Mouse (Mus musculus): ENCODE measurements at regions not wholly inside any gene's neighbourhood (a gene's known extent, or its start where the extent isn't known, plus 50 kb on each side); places are given as distances from the start of the nearest gene placed in this dataset.
"Not testable (repeated sequence)": the region's sequence is repeated elsewhere in the genome, so short reads cannot be mapped to it uniquely, and the experiment has no call there.

GRCm38 (mm10) chr11:63211501-63211900 is 82.7 kb downstream of the Pmp22 start:
- DNase-seq (ENCODE audit: low read depth): peak; percentile 82

GRCm38 (mm10) chr11:63213043-63213442 is 84.3 kb downstream of the Pmp22 start:
- DNase-seq (ENCODE audit: low read depth): no peak

DNA sequence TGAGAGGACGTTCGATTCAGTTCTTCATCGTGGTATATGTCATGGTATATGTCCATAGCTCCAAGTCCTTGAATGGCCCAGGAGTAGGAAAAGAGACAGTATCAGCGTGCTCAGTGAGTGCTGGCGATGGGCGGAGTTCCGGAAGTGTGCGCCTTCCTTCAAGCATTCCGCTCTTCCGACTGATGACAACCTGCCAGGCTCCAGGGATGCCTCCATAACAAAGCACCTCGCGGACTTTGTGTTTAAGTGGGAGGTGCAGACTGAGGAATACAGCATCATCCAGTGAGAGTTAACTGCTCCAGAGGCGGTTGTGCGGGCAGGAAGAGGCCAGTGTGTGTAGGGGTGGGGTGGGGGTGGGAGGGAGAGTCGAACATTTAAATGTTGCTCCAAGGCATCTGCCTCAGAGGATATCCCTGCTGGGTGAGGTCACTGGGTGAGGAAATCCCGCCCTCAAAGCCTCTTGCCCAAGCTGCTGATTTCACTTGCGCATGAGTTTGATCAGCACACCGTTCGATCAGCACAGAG is 85.2 kb downstream of the Pmp22 start:
- DNase-seq (ENCODE audit: low read depth): no peak

- DNase-seq (ENCODE audit: low read depth): no peak
These were observed 87.2 kb downstream of the Pmp22 start for GRCm38 (mm10) chr11:63215993-63216392.

DNA sequence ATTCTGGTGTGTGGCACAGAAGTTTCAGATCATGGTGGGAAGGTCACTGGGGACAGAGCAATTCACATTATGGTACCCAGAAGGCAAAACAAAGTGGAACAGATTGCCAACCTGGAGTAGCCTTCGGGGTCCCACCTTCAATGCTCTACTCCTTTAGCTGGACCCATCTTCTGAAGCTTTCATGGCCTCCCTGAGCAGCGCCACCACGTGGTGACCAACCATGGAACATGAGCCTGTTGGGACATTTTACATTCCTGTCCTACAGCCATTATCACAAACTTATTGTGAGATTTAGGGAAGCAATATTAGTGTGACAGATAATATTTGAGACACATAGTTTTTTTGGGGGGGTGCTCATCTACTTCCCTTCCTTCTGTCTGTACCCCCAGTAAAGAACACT is 88.3 kb downstream of the Pmp22 start:
- no peak for DNase-seq (ENCODE audit: low read depth)

GRCm38 (mm10) chr11:63226471-63226870 is 97.7 kb downstream of the Pmp22 start:
- no peak for DNase-seq (ENCODE audit: low read depth)

DNA sequence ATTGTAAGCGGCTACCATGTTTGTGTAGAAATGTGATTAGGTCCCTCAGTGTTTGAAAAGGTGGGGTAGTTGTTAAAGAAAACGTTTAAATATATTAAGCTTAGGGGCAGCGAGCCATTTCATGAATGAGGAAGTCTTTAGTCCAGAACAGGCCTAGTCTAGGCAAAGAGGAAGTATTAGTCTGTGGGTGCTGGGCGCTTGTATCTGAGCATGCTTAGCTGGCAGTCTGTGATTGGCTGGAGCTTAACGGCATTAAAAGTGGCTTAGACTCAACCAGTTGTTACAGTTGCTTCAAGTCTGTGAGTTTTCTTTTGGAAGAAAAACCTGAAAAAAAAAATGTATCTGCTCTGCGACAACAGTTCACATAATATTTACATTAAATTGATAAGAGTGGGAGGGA is 102.0 kb downstream of the Pmp22 start:
- DNase-seq (ENCODE audit: low read depth): no peak

DNA sequence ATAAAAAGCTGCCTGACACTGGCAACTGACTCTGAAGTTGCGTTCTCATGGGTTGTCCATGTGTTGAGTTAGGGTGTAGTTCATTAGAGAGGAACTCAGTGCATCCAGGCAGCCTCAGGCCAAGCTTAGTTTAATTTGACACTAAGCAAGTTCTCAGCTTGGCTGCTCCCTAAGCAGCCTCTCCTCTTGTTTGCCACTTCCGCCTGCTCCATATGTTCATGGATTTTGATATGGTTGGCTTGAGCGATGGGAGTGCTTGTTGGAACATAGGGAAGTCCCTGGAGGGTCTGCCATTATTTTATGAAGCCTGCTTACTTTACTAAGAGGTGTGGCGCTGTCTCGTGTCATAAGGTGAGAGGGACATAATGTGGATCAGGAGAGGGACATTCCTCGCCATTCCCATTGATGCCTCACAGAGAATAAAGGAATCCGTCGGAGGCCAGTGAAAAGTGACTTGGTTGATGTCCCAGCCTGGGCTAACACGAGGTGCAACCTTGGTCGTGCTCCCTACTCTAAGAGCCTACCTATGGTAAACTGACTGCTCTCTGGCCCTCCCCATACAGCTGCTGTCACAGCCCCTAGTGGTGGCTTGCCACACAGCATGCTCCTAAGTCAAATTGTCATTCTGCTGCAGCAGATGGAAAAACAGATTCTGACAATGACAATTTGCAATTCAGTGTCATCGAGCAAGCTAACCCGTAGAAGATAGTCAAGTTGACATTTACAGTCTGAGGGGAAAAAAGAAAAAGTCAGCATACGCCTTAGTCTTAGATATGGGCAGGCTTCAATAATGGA is 104.6 kb downstream of the Pmp22 start:
- no peak for DNase-seq (ENCODE audit: low read depth)

- DNase-seq (ENCODE audit: low read depth): no peak
These were observed 105.7 kb downstream of the Pmp22 start for GRCm38 (mm10) chr11:63234481-63234880.

DNA sequence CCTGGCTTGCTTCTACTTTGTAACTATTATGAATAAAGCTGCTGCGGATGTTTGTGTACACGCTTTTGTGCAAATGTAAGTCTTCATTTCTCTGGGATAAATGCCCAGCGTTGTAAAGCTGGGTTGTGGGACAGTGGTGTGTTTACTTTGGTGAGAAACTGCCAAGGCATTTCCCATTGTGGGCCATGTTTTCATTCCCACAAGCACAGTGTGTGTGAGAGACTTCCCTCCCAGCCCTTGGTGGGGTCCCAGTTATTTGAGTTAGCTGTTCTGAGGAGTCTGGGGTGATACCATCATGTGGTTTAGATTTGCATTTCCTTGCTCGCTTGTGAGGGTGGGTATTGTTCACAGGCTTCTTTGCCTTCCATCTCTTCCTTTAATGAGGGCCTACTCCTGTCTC is 109.9 kb downstream of the Pmp22 start:
- DNase-seq (ENCODE audit: low read depth): no peak

DNA sequence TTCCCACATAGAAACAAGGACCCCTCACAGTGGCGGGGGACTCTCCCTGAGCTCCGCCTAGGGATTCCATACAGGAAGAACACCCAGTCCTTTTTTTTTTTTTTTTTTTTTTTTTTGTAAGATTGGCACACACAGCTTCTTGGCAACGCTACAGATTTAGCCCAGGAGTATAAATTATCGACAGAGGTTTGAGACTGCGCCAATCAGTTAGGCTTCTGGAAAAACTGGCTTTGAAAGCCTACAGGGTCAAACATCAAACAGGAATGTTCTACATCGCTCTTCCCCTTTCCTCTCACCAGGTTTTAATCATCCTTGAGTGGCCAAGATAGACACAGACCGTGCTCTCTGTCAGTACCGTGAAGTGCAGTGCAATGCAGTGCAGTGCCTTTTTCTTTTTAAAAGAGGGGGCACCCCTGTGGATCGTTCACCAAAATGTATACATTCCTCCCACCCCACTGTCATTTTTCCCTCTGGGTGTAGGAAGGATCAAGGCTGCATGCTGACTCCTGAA is 115.2 kb downstream of the Pmp22 start:
- peak; percentile 54 for DNase-seq (ENCODE audit: low read depth)

DNA sequence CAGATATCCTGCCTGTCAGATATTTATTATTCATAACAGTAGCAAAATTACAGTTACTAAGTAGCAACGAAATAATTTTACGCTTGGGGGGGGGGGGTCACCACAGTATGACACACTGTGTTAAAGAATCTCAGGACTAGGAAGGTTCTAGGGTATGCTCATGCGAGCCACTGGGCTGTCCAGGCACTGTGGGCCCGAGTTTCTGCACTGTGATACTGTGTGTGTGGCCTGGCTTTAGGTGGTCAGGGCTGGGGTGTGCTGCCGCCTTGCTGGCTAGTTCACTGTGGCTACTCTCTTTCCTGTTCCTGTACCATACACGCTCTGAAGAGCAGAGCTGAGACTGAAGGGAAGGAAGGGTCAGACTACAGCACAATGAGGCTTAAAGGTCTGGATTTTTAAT is 116.3 kb downstream of the Pmp22 start:
- no peak for DNase-seq (ENCODE audit: low read depth)

DNA sequence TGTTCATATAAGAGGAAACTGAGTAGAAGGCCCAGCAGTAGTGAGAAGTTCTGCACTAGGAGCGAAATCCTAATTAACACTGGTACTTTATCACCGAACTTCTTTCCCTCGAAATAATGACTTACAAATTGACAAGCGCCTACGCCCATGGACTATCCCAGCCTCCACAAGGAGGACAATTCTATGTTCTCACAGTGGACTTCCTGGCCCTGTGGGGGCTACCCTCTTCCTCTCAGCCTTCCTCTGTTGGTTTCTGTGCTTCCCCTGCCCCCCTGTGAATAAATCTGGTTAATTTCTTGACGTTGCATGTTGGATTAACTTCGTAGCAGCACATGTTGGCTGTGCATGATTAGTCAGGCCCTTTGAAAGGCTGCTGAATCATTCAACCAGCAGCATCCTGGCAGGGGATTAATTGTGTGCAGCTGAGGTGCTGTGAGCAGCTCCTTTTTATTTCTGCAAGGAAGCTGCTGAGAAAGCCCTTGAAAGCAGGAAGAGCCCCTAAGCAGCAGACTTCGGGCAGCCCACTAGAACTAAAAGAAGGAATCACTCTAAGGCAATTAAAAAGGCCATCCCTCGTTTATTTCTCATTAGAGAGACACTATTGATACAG is 117.4 kb downstream of the Pmp22 start:
- DNase-seq (ENCODE audit: low read depth): no peak

GRCm38 (mm10) chr11:63252012-63252856 is 123.5 kb downstream of the Pmp22 start:
- no peak for DNase-seq (ENCODE audit: low read depth)

DNA sequence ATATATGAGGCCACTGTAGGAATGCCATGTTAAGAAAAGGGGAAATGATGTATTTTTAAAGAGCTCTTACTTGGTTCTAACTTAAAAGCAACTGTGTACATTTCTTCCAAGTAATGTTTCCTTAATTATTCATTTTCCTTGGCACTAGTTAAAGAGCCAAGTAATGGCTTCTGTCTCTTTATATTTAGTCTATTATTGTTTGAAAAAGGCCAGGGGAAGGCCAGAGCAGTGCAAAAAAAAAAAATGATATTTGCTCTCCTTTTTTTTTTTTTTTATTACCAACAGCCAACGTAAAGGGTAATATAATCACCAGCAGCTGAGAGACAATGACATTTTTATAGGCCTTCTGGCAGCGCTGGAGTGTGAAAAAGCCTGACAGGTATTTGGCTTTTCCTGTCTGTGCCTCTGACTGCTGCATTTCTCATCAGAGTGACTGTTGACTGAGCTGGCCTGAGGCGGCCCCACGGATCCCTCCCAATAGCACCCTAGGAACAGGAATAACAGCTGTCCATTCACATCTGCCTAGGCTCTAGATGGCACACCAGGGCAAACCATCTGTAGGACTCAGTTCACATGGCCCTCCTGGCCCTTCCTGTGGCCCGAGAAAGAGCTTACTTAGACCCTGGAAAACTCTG is 124.3 kb downstream of the Pmp22 start:
- no peak for DNase-seq (ENCODE audit: low read depth)

- no peak for DNase-seq (ENCODE audit: low read depth)
These were observed 135.8 kb downstream of the Pmp22 start for GRCm38 (mm10) chr11:63264432-63265061.

GRCm38 (mm10) chr11:63266290-63266689 is 137.5 kb downstream of the Pmp22 start:
- DNase-seq (ENCODE audit: low read depth): not testable (repeated sequence)

DNA sequence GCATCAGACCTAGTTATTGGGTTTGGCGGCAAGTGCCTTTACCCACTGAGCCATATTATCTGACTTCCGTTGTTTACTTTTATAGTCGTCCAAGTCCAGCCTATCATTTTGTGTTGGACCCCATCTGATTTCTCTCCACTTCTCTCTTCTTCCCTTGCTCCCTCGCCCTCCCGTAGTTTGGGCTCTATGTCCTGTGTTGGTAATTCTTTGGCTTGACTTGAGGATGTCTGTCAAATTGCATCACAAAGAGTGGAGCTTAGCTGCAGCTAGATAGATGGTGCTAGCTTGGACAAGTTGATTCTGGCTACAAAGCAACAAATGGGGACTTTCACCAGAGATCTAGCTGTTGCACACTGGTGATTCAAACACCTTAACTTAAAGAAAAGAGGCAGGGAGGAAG is 147.9 kb downstream of the Pmp22 start:
- DNase-seq (ENCODE audit: low read depth): no peak

DNA sequence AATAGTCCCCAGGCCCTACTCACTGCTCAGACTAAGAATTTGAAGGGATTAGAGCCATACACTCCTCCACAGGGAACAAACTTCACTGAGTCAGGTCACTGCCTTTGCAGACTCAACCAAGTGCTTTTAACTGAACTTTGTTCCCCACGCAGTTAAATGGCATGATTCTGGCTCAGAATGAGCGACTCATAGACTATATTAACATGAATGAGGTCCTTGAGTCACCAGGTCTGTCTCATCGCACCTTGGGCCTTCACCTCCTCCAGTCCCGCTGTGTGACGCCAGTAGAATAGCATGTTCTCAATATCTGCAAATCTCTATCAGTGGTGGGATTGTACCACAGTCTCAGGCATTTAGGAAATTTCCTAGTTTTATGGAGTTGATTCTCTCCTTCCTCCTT is 153.1 kb downstream of the Pmp22 start:
- no peak for DNase-seq (ENCODE audit: low read depth)

DNA sequence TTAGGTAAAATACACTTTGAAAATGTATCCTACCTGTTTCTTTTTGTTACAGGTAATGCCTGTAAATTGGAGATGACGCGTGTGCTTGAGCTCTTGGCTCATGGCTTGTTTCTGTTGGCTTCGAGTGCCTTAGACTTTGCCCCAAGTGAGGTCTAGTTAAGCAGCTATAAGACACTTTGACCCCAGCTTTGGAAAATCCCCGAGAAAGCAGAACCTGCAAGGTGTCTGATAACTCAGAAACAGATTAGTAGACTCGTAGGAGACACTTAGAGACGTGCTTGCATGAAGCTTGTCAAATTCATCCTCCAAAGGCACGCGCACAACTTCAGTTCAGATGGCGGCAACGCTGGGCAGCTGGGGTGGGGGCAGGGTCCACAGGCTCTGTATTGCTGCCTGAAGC is 153.8 kb downstream of the Pmp22 start:
- DNase-seq (ENCODE audit: low read depth): no peak

DNA sequence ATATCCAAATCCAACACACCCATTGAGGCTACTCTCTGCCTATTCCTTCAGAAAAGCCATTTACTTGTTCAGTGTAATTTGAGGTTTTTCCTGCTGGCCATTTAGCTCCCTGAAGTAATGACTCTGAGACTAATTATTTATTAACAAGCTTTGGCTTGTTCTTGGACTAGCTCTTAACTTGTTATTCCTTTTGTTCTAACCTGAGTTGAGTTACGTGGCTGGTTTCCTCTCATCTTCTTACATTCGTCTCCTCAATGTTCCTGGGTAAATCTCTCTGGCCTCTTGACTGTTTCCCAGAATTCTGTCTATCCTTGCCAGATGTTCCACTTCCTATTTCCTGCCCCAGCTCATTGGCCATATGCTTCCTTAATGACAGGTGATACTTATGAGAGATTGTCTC is 157.2 kb downstream of the Pmp22 start:
- no peak for DNase-seq (ENCODE audit: low read depth)

All from gonadal fat pad, adult 2 months (tissue).